Mouse (Mus musculus) activated CD4-positive, CD25-positive, alpha-beta regulatory T cell, adult 9 weeks (primary cell): ENCODE measurements around the gene Atp8b4. TPM values are rescaled to one million over a fixed set of nuclear protein-coding genes. Genes with fewer than 3 reads are reported as not detected.

Experiments used
- polyA plus RNA-seq: library from polyadenylated mRNA; unstranded; fragments of 100-300 nt; shearing (Covaris generic); gene quantifications from one replicate; pipeline ENCODE4 v1.2.1, GENCODE M21; 2017

Gene Atp8b4
- 1.9 TPM for polyA plus RNA-seq

DNA sequence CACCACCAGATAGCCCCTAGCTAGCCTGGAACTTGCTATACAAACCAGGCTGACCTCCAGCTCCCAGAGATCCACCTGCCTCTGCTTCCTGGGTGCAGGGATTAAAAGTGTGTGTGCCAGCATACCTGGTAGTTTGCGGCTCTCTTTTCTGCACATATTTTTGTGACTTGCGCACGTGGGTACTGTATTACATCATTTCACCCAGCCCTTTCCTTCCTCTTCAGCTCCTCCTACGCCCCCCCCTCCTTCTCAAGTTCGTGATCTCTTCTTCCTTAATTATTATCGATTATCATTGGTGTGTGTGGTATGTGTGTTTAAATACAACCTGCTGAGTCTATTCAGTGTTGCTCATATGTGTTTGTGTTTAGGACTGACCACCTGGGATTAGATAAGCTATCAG is at the start of gene Atp8b4:
Gene Atp8b4, minus strand, starts transcription at position 154 of the 400 bp plus-strand sequence.

Other genes with a start within 250 kb of the Atp8b4 start
- not detected for gene Slc27a2, start 51.7 kb upstream of the Atp8b4 start, polyA plus RNA-seq
- 0.31 TPM for gene Hdc, start 118.6 kb upstream of the Atp8b4 start, polyA plus RNA-seq
- gene Gabpb1, start 175.7 kb upstream of the Atp8b4 start, polyA plus RNA-seq: 76.5 TPM
- gene Usp8, start 206.7 kb upstream of the Atp8b4 start, polyA plus RNA-seq: 61.7 TPM